Mouse (Mus musculus): ENCODE measurements at regions not wholly inside any gene's neighbourhood (a gene's known extent, or its start where the extent isn't known, plus 50 kb on each side); places are given as distances from the start of the nearest gene placed in this dataset.

DNA sequence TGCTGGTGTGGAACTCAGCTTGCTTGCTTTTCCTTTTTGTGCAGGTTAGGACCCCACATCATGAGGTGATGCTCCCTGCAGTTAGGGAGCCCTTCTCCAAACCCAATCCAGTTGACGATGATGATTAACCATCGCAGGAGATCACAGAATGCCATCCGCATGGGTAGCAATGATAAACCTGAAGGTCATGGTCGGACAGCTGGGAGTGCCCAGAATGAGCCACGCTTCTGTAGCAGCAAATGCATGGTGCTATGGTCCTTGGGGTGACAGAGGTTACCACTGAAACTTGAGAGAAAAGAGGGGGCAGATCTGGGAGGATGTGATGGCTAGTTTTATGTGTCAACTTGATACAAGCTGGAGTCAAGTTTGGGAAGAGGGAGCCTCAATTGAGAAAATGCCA is 170.3 kb downstream of the Inhbb start:
- Histone ChIP-seq H3K4me1 (ENCODE audit: control insufficient read depth, insufficient read depth, low read length) (no peaks in the 10 kb centered on the region), H3K27me3 (ENCODE audit: control insufficient read depth, insufficient read depth, low read length) (no peaks in the 10 kb centered on the region), H3K36me3 (ENCODE audit: control insufficient read depth, insufficient read depth, low read length) (no peaks in the 10 kb centered on the region), H3K27ac (ENCODE audit: control insufficient read depth, insufficient read depth, low read depth, low read length) (no peak overlapping the region), H3K4me3 (ENCODE audit: control insufficient read depth, low read depth, low read length) (no peak overlapping the region)
- TF ChIP-seq CTCF (IDR thresholded peaks at IDR 0.05; ENCODE audit: control insufficient read depth, insufficient read depth, insufficient replicate concordance, low read depth, low read length), result no peak
- TF ChIP-seq POLR2A (IDR thresholded peaks at IDR 0.05; ENCODE audit: control insufficient read depth, low read depth, low read length), result no peak

DNA sequence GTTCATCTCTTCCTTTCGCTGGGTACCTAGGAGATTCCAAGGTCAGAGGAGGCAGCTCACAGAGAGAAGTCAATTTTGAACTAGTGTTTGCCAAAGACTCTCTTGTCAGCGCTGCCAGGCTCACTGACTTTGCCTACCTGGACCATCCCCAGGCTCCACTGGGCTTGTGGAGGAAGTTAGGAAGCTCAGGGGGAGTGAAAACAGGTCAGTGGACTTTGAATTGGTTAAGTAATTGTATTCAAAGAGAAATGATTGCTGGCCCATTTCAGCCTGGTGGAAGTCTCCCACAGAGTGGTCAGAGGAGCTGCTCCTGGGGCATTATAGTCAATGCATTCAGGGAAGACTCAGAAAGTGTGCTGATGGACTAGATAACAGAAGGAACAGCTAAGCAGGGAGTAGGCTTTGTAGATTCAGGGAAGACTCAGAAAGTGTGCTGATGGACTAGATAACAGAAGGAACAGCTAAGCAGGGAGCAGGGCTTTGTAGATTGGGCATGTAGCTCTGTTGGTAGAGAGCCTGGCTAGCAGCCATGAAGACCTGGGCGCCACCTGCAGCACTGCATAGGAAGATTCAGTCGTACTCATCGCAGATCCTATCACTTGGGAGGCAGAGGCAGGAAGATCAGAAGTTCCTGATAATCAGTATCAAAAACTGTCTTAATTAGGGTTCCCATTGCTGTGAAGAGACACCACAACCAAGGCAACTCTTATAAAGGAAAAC is 173.1 kb downstream of the Inhbb start:
- Histone ChIP-seq H3K36me3 (ENCODE audit: control insufficient read depth, insufficient read depth, low read length) (no peaks in the 10 kb centered on the region), H3K4me3 (ENCODE audit: control insufficient read depth, low read depth, low read length) (no peak overlapping the region), H3K27ac (ENCODE audit: control insufficient read depth, insufficient read depth, low read depth, low read length) (no peak overlapping the region), H3K27me3 (ENCODE audit: control insufficient read depth, insufficient read depth, low read length) (no peaks in the 10 kb centered on the region), H3K4me1 (ENCODE audit: control insufficient read depth, insufficient read depth, low read length) (no peaks in the 10 kb centered on the region)
- TF ChIP-seq CTCF (IDR thresholded peaks at IDR 0.05; ENCODE audit: control insufficient read depth, insufficient read depth, insufficient replicate concordance, low read depth, low read length) (no peak), POLR2A (IDR thresholded peaks at IDR 0.05; ENCODE audit: control insufficient read depth, low read depth, low read length) (no peak)

DNA sequence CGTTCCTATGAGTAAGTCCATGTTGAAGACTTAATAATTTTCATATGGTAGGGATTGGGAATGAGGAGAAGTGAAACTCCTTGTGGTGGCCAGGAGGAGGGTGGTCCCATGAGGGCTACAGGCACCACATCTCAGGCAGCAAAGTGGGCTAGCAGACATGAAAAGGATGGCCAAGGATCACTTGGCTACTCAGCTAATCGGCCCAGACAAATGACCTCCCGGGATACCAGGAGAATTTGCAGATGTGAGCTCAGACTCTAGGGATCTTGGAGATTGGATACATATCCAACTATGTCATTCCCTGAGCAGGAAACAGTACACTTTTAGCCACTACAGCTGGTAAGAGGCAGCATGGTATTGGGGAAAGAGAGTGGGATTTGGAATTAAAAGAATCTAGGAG is 174.9 kb downstream of the Inhbb start:
- H3K4me1 ChIP-seq (ENCODE audit: control insufficient read depth, insufficient read depth, low read length), result no peaks in the 10 kb centered on the region
- no peaks in the 10 kb centered on the region for H3K36me3 ChIP-seq (ENCODE audit: control insufficient read depth, insufficient read depth, low read length)
- TF ChIP-seq CTCF (IDR thresholded peaks at IDR 0.05; ENCODE audit: control insufficient read depth, insufficient read depth, insufficient replicate concordance, low read depth, low read length) (no peak), POLR2A (IDR thresholded peaks at IDR 0.05; ENCODE audit: control insufficient read depth, low read depth, low read length) (no peak)
- H3K4me3 ChIP-seq (ENCODE audit: control insufficient read depth, low read depth, low read length), result no peak overlapping the region
- no peaks in the 10 kb centered on the region for H3K27me3 ChIP-seq (ENCODE audit: control insufficient read depth, insufficient read depth, low read length)
- no peak overlapping the region for H3K27ac ChIP-seq (ENCODE audit: control insufficient read depth, insufficient read depth, low read depth, low read length)

DNA sequence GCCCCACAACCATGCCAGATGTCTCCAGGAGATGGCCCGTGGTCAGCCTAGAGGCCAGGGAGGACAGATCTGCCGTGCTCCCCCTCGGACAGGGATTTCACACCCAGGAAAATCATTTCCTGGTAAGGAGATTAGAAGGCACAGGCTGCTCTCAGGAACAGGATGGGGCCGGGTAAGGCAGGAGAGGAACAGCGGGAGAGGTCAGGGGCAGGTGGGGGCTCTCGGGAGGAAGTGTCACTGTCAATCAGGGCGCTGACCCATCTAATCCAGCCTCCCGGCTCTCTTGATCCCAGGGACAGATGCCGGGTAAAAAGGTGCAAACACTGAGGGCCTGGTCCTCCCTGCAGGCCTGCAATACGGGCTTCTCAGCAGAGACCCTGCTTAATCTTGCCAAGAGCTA is 183.6 kb downstream of the Inhbb start:
- Histone ChIP-seq H3K36me3 (ENCODE audit: control insufficient read depth, insufficient read depth, low read length) (no peaks in the 10 kb centered on the region), H3K4me1 (ENCODE audit: control insufficient read depth, insufficient read depth, low read length) (no peaks in the 10 kb centered on the region), H3K27ac (ENCODE audit: control insufficient read depth, insufficient read depth, low read depth, low read length) (no peak overlapping the region), H3K27me3 (ENCODE audit: control insufficient read depth, insufficient read depth, low read length) (no peaks in the 10 kb centered on the region), H3K4me3 (ENCODE audit: control insufficient read depth, low read depth, low read length) (no peak overlapping the region)
- no peak for TF ChIP-seq POLR2A (IDR thresholded peaks at IDR 0.05; ENCODE audit: control insufficient read depth, low read depth, low read length)
- TF ChIP-seq CTCF (IDR thresholded peaks at IDR 0.05; ENCODE audit: control insufficient read depth, insufficient read depth, insufficient replicate concordance, low read depth, low read length), result no peak

DNA sequence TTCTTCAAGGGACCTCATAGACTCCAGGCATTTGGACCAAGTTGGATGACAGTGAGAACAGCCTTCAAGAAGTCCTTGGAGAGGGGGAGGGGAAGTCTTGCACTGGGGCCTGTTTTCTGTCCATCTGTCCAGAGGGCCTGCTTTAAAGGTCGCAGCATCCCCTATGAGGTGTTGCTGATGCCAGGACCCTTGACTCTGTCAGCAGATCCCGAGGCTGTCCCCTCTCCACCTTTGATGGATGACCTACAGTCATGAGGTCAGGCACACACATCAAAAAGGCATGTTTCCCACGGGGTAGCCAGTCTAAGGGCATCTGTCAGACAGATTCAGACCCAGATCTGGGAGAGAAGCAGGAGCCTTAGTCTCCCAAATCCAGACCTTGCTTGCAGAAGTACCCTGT is 183.4 kb upstream of the Gli2 start:
- H3K4me3 ChIP-seq (ENCODE audit: control insufficient read depth, low read depth, low read length), result no peak overlapping the region
- H3K27ac ChIP-seq (ENCODE audit: control insufficient read depth, insufficient read depth, low read depth, low read length), result no peak overlapping the region
- H3K4me1 ChIP-seq (ENCODE audit: control insufficient read depth, insufficient read depth, low read length), result no peaks in the 10 kb centered on the region
- H3K36me3 ChIP-seq (ENCODE audit: control insufficient read depth, insufficient read depth, low read length), result no peaks in the 10 kb centered on the region
- TF ChIP-seq POLR2A (IDR thresholded peaks at IDR 0.05; ENCODE audit: control insufficient read depth, low read depth, low read length), result no peak
- no peak for TF ChIP-seq CTCF (IDR thresholded peaks at IDR 0.05; ENCODE audit: control insufficient read depth, insufficient read depth, insufficient replicate concordance, low read depth, low read length)
- no peaks in the 10 kb centered on the region for H3K27me3 ChIP-seq (ENCODE audit: control insufficient read depth, insufficient read depth, low read length)

DNA sequence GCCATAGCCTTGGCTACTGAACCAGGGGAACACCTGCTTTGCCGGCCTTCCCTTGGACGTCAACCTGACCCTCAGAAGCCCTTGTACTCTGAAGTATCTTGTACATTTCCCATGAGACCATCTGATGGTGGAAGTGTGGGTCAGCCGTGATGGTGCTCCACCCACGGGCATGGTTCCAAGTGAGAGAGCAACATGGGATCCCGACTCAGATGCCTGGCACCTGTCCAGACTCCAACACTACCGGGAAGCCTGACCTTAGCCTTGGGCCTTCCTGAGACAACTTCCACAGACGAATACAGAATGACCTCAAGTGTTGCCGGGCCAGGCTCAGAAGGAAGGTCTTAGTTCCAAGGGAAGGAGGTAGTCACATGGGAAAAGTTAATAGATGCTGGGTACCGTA is 181.0 kb upstream of the Gli2 start:
- no peaks in the 10 kb centered on the region for H3K36me3 ChIP-seq (ENCODE audit: control insufficient read depth, insufficient read depth, low read length)
- TF ChIP-seq CTCF (IDR thresholded peaks at IDR 0.05; ENCODE audit: control insufficient read depth, insufficient read depth, insufficient replicate concordance, low read depth, low read length) (no peak), POLR2A (IDR thresholded peaks at IDR 0.05; ENCODE audit: control insufficient read depth, low read depth, low read length) (no peak)
- H3K27me3 ChIP-seq (ENCODE audit: control insufficient read depth, insufficient read depth, low read length), result no peaks in the 10 kb centered on the region
- no peaks in the 10 kb centered on the region for H3K4me1 ChIP-seq (ENCODE audit: control insufficient read depth, insufficient read depth, low read length)
- no peak overlapping the region for H3K27ac ChIP-seq (ENCODE audit: control insufficient read depth, insufficient read depth, low read depth, low read length)
- H3K4me3 ChIP-seq (ENCODE audit: control insufficient read depth, low read depth, low read length), result no peak overlapping the region

DNA sequence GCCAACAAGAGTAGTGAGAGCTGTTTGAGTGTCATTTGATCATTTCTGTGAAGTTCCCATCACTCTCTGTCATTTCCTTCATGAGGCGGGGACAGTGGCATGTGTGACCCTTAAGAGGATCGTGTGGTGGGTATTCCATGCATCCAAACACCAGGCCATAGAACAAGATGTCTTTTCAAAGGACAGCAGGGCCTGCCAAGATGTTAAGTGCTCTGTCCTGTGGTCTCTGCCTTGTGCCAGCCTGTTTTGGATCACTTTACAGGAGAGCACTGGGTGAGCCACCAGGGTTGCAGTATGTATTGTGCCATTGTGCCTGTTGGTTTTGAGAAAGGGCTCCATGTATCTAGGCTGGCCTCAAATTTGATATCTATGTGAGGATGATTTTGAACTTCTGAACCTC is 173.6 kb upstream of the Gli2 start:
- no peaks in the 10 kb centered on the region for H3K4me1 ChIP-seq (ENCODE audit: control insufficient read depth, insufficient read depth, low read length)
- H3K27me3 ChIP-seq (ENCODE audit: control insufficient read depth, insufficient read depth, low read length), result no peaks in the 10 kb centered on the region
- TF ChIP-seq CTCF (IDR thresholded peaks at IDR 0.05; ENCODE audit: control insufficient read depth, insufficient read depth, insufficient replicate concordance, low read depth, low read length) (no peak), POLR2A (IDR thresholded peaks at IDR 0.05; ENCODE audit: control insufficient read depth, low read depth, low read length) (no peak)
- no peak overlapping the region for H3K4me3 ChIP-seq (ENCODE audit: control insufficient read depth, low read depth, low read length)
- no peak overlapping the region for H3K27ac ChIP-seq (ENCODE audit: control insufficient read depth, insufficient read depth, low read depth, low read length)
- H3K36me3 ChIP-seq (ENCODE audit: control insufficient read depth, insufficient read depth, low read length), result no peaks in the 10 kb centered on the region
